Mouse (Mus musculus) neural tube, embryonic 14.5 days (tissue): Measurements from ENCODE around the gene Lmf2. TPM values are rescaled to one million over a fixed set of nuclear protein-coding genes. Genes with fewer than 3 reads are reported as not detected.

Experiments
- ATAC-seq: fragments of 200-750 bp; cut with Nextera tagmentation; 2 replicates; pipeline ENCODE4 v1.8.0; 2017; ENCODE audit warnings: low read depth, mild to moderate bottlenecking, moderate TSS enrichment, moderate library complexity
- H3K27ac ChIP-seq: fragments of 300-500 bp; sonication (generic); 2 replicates; pipeline ENCODE4 v1.5.1; 2014; ENCODE audit warnings: low read depth, mild to moderate bottlenecking, control low read depth, low read length, moderate library complexity, mixed read lengths
- H3K27me3 ChIP-seq: fragments of 300-500 bp; sonication (generic); 2 replicates; pipeline ENCODE4 v1.6.1; 2014; ENCODE audit warnings: low read length; ENCODE audit not compliant: control insufficient read depth, insufficient read depth
- H3K36me3 ChIP-seq: fragments of 300-500 bp; sonication (generic); 2 replicates; pipeline ENCODE4 v1.6.1; 2014; ENCODE audit warnings: low read length, mixed read lengths; ENCODE audit not compliant: control insufficient read depth, insufficient read depth
- H3K4me1 ChIP-seq: fragments of 300-500 bp; sonication (generic); 2 replicates; pipeline ENCODE4 v1.6.1; 2014; ENCODE audit warnings: low read length; ENCODE audit not compliant: control insufficient read depth, insufficient read depth
- H3K4me2 ChIP-seq: fragments of 300-500 bp; sonication (generic); 2 replicates; pipeline ENCODE4 v1.6.1; 2014; ENCODE audit warnings: mild to moderate bottlenecking, low read depth, low read length, control low read depth
- H3K4me3 ChIP-seq: fragments of 300-500 bp; sonication (generic); 2 replicates; pipeline ENCODE4 v1.5.1; 2014; ENCODE audit warnings: low read depth, low read length, control low read depth, mixed read lengths
- H3K9ac ChIP-seq: fragments of 300-500 bp; sonication (generic); replicated peaks from 2 replicates; pipeline ENCODE4 v1.6.1; 2014; ENCODE audit warnings: low read depth, mild to moderate bottlenecking, control low read depth, low read length, mixed read lengths
- H3K9me3 ChIP-seq: fragments of 300-500 bp; sonication (generic); 2 replicates; pipeline ENCODE4 v1.6.1; 2016; ENCODE audit warnings: low read length; ENCODE audit not compliant: control insufficient read depth
- WGBS: fragments of 180-500 bp; shearing (Covaris S2); extraction: QIAGEN DNeasy Blood & Tissue Kit; methylation state at CpG from one replicate; pipeline ENCODE4 v1.1.7; 2014; 5-methylcytosine and 5-hydroxymethylcytosine counted together
- polyA plus RNA-seq: library from polyadenylated mRNA; unstranded; fragments of >200 nt; fragmentation: Nextera tagmentation; extraction: Ambion mirVana; gene quantifications from 2 replicates; pipeline ENCODE4 v1.2.1, GENCODE M21; 2014

Gene Lmf2
- polyA plus RNA-seq, 1 experiment from 2014 or later: 19.8 TPM

GRCm38 (mm10) chr15:89374340-89374739 lies 18.9 kb upstream of the Lmf2 start:
- H3K4me3 ChIP-seq: peak overlapping the region; percentile 61
- H3K9me3 ChIP-seq: no peaks in the 10 kb centered on the region
- H3K27me3 ChIP-seq: peaks cover 23% of the 10 kb centered on the region
- H3K9ac ChIP-seq: peak overlapping the region; percentile 76
- peak overlapping the region; percentile 88 for H3K27ac ChIP-seq
- H3K4me2 ChIP-seq: peak overlapping the region; percentile 74
- no peak for ATAC-seq
- H3K4me1 ChIP-seq: peaks cover 24% of the 10 kb centered on the region
- peaks cover 28% of the 10 kb centered on the region for H3K36me3 ChIP-seq
- 50% methylated on average over 9 of the region's 9 CpGs for WGBS

GRCm38 (mm10) chr15:89373762-89374248 lies 18.3 kb upstream of the Lmf2 start, which contains the start of gene Sco2:
Sco2 (minus strand) TSS chr15:89373846.
- 0% methylated on average over 42 of the region's 42 CpGs for WGBS
- H3K4me2 ChIP-seq: peak within 1 kb of the TSS; percentile 74
- H3K4me3 ChIP-seq: peak within 1 kb of the TSS; percentile 61
- H3K4me1 ChIP-seq: peaks cover 19% of the 10 kb centered on the region
- H3K27ac ChIP-seq: peak within 1 kb of the TSS; percentile 88
- peak; percentile 85 for ATAC-seq
- peaks cover 18% of the 10 kb centered on the region for H3K27me3 ChIP-seq
- peaks cover 29% of the 10 kb centered on the region for H3K36me3 ChIP-seq
- no peaks in the 10 kb centered on the region for H3K9me3 ChIP-seq
- H3K9ac ChIP-seq: peak within 1 kb of the TSS; percentile 76

- WGBS: 1% methylated on average over 35 of the region's 35 CpGs
- Histone ChIP-seq H3K4me2 (peak overlapping the region; percentile 74), H3K4me1 (peaks cover 14% of the 10 kb centered on the region), H3K27me3 (peaks cover 13% of the 10 kb centered on the region), H3K9me3 (no peaks in the 10 kb centered on the region), H3K36me3 (peaks cover 34% of the 10 kb centered on the region), H3K27ac (peak overlapping the region; percentile 88), H3K4me3 (peak overlapping the region; percentile 61), H3K9ac (peak overlapping the region; percentile 76)
- peak; percentile 80 for ATAC-seq
Measured at GRCm38 (mm10) chr15:89373027-89373761, 17.7 kb upstream of the Lmf2 start.

- Histone ChIP-seq H3K4me3 (no peak overlapping the region; the same call in 1 of the 2 replicates), H3K27ac (no peak overlapping the region), H3K9me3 (no peaks in the 10 kb centered on the region), H3K9ac (no peak overlapping the region), H3K4me2 (peak overlapping the region; percentile 74), H3K4me1 (peaks cover 14% of the 10 kb centered on the region), H3K27me3 (peaks cover 7% of the 10 kb centered on the region), H3K36me3 (peaks cover 40% of the 10 kb centered on the region)
- WGBS: 87% methylated on average over 7 of the region's 7 CpGs
- ATAC-seq: no peak
Measured at GRCm38 (mm10) chr15:89372536-89372935, 17.1 kb upstream of the Lmf2 start.

- Histone ChIP-seq H3K4me1 (peaks cover 14% of the 10 kb centered on the region), H3K36me3 (peaks cover 45% of the 10 kb centered on the region), H3K4me3 (no peak overlapping the region), H3K27me3 (peaks cover 5% of the 10 kb centered on the region), H3K27ac (no peak overlapping the region), H3K9ac (no peak overlapping the region), H3K4me2 (no peak overlapping the region), H3K9me3 (no peaks in the 10 kb centered on the region)
- 90% methylated on average over 13 of the region's 13 CpGs for WGBS
- ATAC-seq: no peak
Measured at GRCm38 (mm10) chr15:89372068-89372467, 16.6 kb upstream of the Lmf2 start.

GRCm38 (mm10) chr15:89365141-89365551 lies 9.7 kb upstream of the Lmf2 start:
- H3K36me3 ChIP-seq: peaks cover 69% of the 10 kb centered on the region
- H3K27ac ChIP-seq: no peak overlapping the region
- H3K4me2 ChIP-seq: no peak overlapping the region
- H3K9me3 ChIP-seq: no peaks in the 10 kb centered on the region
- H3K9ac ChIP-seq: no peak overlapping the region
- no peaks in the 10 kb centered on the region for H3K4me1 ChIP-seq
- no peak for ATAC-seq
- no peak overlapping the region for H3K4me3 ChIP-seq
- WGBS: 98% methylated on average over 4 of the region's 4 CpGs
- H3K27me3 ChIP-seq: no peaks in the 10 kb centered on the region

GRCm38 (mm10) chr15:89363051-89363450 lies 7.6 kb upstream of the Lmf2 start:
- Histone ChIP-seq H3K36me3 (peaks cover 56% of the 10 kb centered on the region), H3K9me3 (no peaks in the 10 kb centered on the region), H3K4me2 (no peak overlapping the region), H3K27ac (no peak overlapping the region), H3K9ac (no peak overlapping the region), H3K4me1 (no peaks in the 10 kb centered on the region), H3K4me3 (no peak overlapping the region), H3K27me3 (no peaks in the 10 kb centered on the region)
- no peak for ATAC-seq
- 95% methylated on average over 7 of the region's 7 CpGs for WGBS

- H3K9me3 ChIP-seq: no peaks in the 10 kb centered on the region
- 87% methylated on average over 3 of the region's 3 CpGs for WGBS
- H3K4me2 ChIP-seq: no peak overlapping the region
- H3K36me3 ChIP-seq: peaks cover 15% of the 10 kb centered on the region
- no peak for ATAC-seq
- no peak overlapping the region for H3K4me3 ChIP-seq
- peaks cover 8% of the 10 kb centered on the region; the same call in 1 of the 2 replicates for H3K4me1 ChIP-seq
- no peak overlapping the region for H3K9ac ChIP-seq
- no peak overlapping the region for H3K27ac ChIP-seq
- H3K27me3 ChIP-seq: no peaks in the 10 kb centered on the region
Measured at GRCm38 (mm10) chr15:89358784-89359183, 3.3 kb upstream of the Lmf2 start.

- Histone ChIP-seq H3K9ac (peak overlapping the region; percentile 72), H3K4me3 (peak overlapping the region; percentile 78), H3K9me3 (no peaks in the 10 kb centered on the region), H3K27me3 (no peaks in the 10 kb centered on the region), H3K36me3 (peaks cover 19% of the 10 kb centered on the region), H3K4me2 (peak overlapping the region; percentile 76), H3K27ac (peak overlapping the region; percentile 85), H3K4me1 (peaks cover 8% of the 10 kb centered on the region; the same call in 1 of the 2 replicates)
- peak; percentile 50; the same call in 1 of the 2 replicates for ATAC-seq
- WGBS: under 1% methylated on average over 15 of the region's 15 CpGs
Measured at GRCm38 (mm10) chr15:89356372-89356771, 913 bp upstream of the Lmf2 start.
